Mouse (Mus musculus): ENCODE results near the gene Cspg5. TPM values are rescaled to one million over a fixed set of nuclear protein-coding genes. Genes with fewer than 3 reads are reported as not detected.
A peak's percentile ranks its signal among the peaks of the same experiment; 100 is the strongest.

Cspg5 gene
- 66.5 and 71.1 TPM in 2 replicates for polyA plus RNA-seq (2015; fragmentation: Nextera tagmentation; extraction: Ambion mirVana)

GRCm38 (mm10) chr9:110243221-110243833 lies at the start of gene Cspg5:
Gene Cspg5, plus strand, starts transcription at chr9:110243783.
- no peaks in the 10 kb centered on the region for H3K27me3 ChIP-seq
- peak within 1 kb of the TSS; percentile 98 for H3K4me2 ChIP-seq
- peaks cover 42% of the 10 kb centered on the region for H3K36me3 ChIP-seq
- H3K4me1 ChIP-seq (replicated peaks) = peaks cover 32% of the 10 kb centered on the region
- ATAC-seq (ENCODE audit: low read depth) = no peak
- WGBS = 81% methylated on average over 7 of the region's 7 CpGs
- no peaks in the 10 kb centered on the region for H3K9me3 ChIP-seq
- peak within 1 kb of the TSS; percentile 93; the same call in 1 of the 2 replicates for H3K27ac ChIP-seq (replicated peaks)
- peak within 1 kb of the TSS; percentile 82 for H3K4me3 ChIP-seq
- peak within 1 kb of the TSS; percentile 90 for H3K9ac ChIP-seq

GRCm38 (mm10) chr9:110199870-110200269 lies 43.7 kb upstream of the Cspg5 start:
- 0 out of 2 replicates have a peak, but pooled peaks cover under 1% of the 10 kb centered on the region for H3K4me1 ChIP-seq (replicated peaks)
- H3K9me3 ChIP-seq = no peaks in the 10 kb centered on the region
- H3K4me2 ChIP-seq = no peak overlapping the region
- no peak overlapping the region for H3K4me3 ChIP-seq
- H3K27me3 ChIP-seq = no peaks in the 10 kb centered on the region
- no peak overlapping the region for H3K27ac ChIP-seq (replicated peaks)
- WGBS = 91% methylated on average over 2 of the region's 2 CpGs
- ATAC-seq (ENCODE audit: low read depth) = no peak
- peaks cover 78% of the 10 kb centered on the region for H3K36me3 ChIP-seq
- no peak overlapping the region for H3K9ac ChIP-seq

- Histone ChIP-seq H3K9ac (no peak overlapping the region), H3K4me1 (replicated peaks) (peaks cover 23% of the 10 kb centered on the region), H3K27me3 (no peaks in the 10 kb centered on the region), H3K27ac (replicated peaks) (peak overlapping the region; percentile 83), H3K4me3 (no peak overlapping the region), H3K36me3 (peaks cover 79% of the 10 kb centered on the region), H3K4me2 (no peak overlapping the region), H3K9me3 (no peaks in the 10 kb centered on the region)
- peak; percentile 97 for ATAC-seq (ENCODE audit: low read depth)
- 25% methylated on average over 15 of the region's 15 CpGs for WGBS
Measured at GRCm38 (mm10) chr9:110205526-110206404, 37.8 kb upstream of the Cspg5 start.

- H3K27ac ChIP-seq (replicated peaks) = peak overlapping the region; percentile 83; the same call in 1 of the 2 replicates
- no peak for ATAC-seq (ENCODE audit: low read depth)
Measured at GRCm38 (mm10) chr9:110206437-110206836, 37.1 kb upstream of the Cspg5 start.

GRCm38 (mm10) chr9:110208265-110208664 lies 35.3 kb upstream of the Cspg5 start:
- no peak overlapping the region for H3K4me2 ChIP-seq
- WGBS = 72% methylated on average over 7 of the region's 7 CpGs

More at GRCm38 (mm10) chr9:110206437-110206836, 37.1 kb upstream of the Cspg5 start:
- H3K36me3 ChIP-seq = peaks cover 81% of the 10 kb centered on the region
- 68% methylated on average over 2 of the region's 2 CpGs for WGBS
- no peak overlapping the region for H3K9ac ChIP-seq
- H3K4me1 ChIP-seq (replicated peaks) = peaks cover 23% of the 10 kb centered on the region
- H3K27me3 ChIP-seq = no peaks in the 10 kb centered on the region
- H3K4me2 ChIP-seq = no peak overlapping the region
- H3K4me3 ChIP-seq = no peak overlapping the region
- H3K9me3 ChIP-seq = no peaks in the 10 kb centered on the region

GRCm38 (mm10) chr9:110208967-110209366 lies 34.6 kb upstream of the Cspg5 start:
- peaks cover 80% of the 10 kb centered on the region for H3K36me3 ChIP-seq
- 47% methylated on average over 3 of the region's 3 CpGs for WGBS

More at GRCm38 (mm10) chr9:110208265-110208664, 35.3 kb upstream of the Cspg5 start:
- Histone ChIP-seq H3K9ac (no peak overlapping the region), H3K36me3 (peaks cover 80% of the 10 kb centered on the region), H3K4me3 (no peak overlapping the region), H3K4me1 (replicated peaks) (peaks cover 23% of the 10 kb centered on the region), H3K27ac (replicated peaks) (no peak overlapping the region), H3K9me3 (no peaks in the 10 kb centered on the region), H3K27me3 (no peaks in the 10 kb centered on the region)
- no peak for ATAC-seq (ENCODE audit: low read depth)

GRCm38 (mm10) chr9:110224273-110224672 lies 19.3 kb upstream of the Cspg5 start:
- H3K9me3 ChIP-seq = no peaks in the 10 kb centered on the region
- ATAC-seq (ENCODE audit: low read depth) = no peak
- H3K36me3 ChIP-seq = peaks cover 87% of the 10 kb centered on the region
- no peak overlapping the region for H3K27ac ChIP-seq (replicated peaks)
- no peaks in the 10 kb centered on the region for H3K27me3 ChIP-seq
- no peak overlapping the region for H3K4me3 ChIP-seq
- WGBS = 93% methylated on average over 4 of the region's 4 CpGs
- 0 out of 2 replicates have a peak, but pooled peaks cover 6% of the 10 kb centered on the region for H3K4me1 ChIP-seq (replicated peaks)
- H3K9ac ChIP-seq = no peak overlapping the region
- H3K4me2 ChIP-seq = no peak overlapping the region

More at GRCm38 (mm10) chr9:110208967-110209366, 34.6 kb upstream of the Cspg5 start:
- H3K4me3 ChIP-seq = no peak overlapping the region
- no peak for ATAC-seq (ENCODE audit: low read depth)
- H3K4me1 ChIP-seq (replicated peaks) = peaks cover 23% of the 10 kb centered on the region
- H3K4me2 ChIP-seq = no peak overlapping the region
- H3K27ac ChIP-seq (replicated peaks) = no peak overlapping the region
- no peaks in the 10 kb centered on the region for H3K9me3 ChIP-seq
- no peaks in the 10 kb centered on the region for H3K27me3 ChIP-seq
- H3K9ac ChIP-seq = no peak overlapping the region

GRCm38 (mm10) chr9:110226191-110226590 lies 17.4 kb upstream of the Cspg5 start:
- no peak for ATAC-seq (ENCODE audit: low read depth)
- Histone ChIP-seq H3K36me3 (peaks cover 83% of the 10 kb centered on the region), H3K4me3 (no peak overlapping the region), H3K9ac (no peak overlapping the region), H3K27ac (replicated peaks) (no peak overlapping the region), H3K4me2 (no peak overlapping the region), H3K9me3 (no peaks in the 10 kb centered on the region), H3K27me3 (no peaks in the 10 kb centered on the region), H3K4me1 (replicated peaks) (0 out of 2 replicates have a peak, but pooled peaks cover 9% of the 10 kb centered on the region)
- WGBS = 94% methylated on average over 4 of the region's 4 CpGs

- Histone ChIP-seq H3K4me2 (no peak overlapping the region), H3K27me3 (no peaks in the 10 kb centered on the region), H3K9me3 (no peaks in the 10 kb centered on the region), H3K4me1 (replicated peaks) (0 out of 2 replicates have a peak, but pooled peaks cover 9% of the 10 kb centered on the region), H3K27ac (replicated peaks) (no peak overlapping the region), H3K9ac (no peak overlapping the region), H3K4me3 (no peak overlapping the region), H3K36me3 (peaks cover 82% of the 10 kb centered on the region)
- ATAC-seq (ENCODE audit: low read depth) = no peak
- 89% methylated on average over 6 of the region's 6 CpGs for WGBS
Measured at GRCm38 (mm10) chr9:110228671-110229070, 14.9 kb upstream of the Cspg5 start.

GRCm38 (mm10) chr9:110229112-110229511 lies 14.5 kb upstream of the Cspg5 start:
- H3K9ac ChIP-seq = no peak overlapping the region
- no peak overlapping the region for H3K4me3 ChIP-seq
- H3K9me3 ChIP-seq = no peaks in the 10 kb centered on the region
- 0 out of 2 replicates have a peak, but pooled peaks cover 9% of the 10 kb centered on the region for H3K4me1 ChIP-seq (replicated peaks)
- WGBS = 90% methylated on average over 1 of the region's 1 CpGs
- H3K27ac ChIP-seq (replicated peaks) = no peak overlapping the region; the same call in 1 of the 2 replicates
- no peaks in the 10 kb centered on the region for H3K27me3 ChIP-seq
- peaks cover 82% of the 10 kb centered on the region for H3K36me3 ChIP-seq
- H3K4me2 ChIP-seq = no peak overlapping the region
- ATAC-seq (ENCODE audit: low read depth) = no peak

- H3K4me2 ChIP-seq = no peak overlapping the region
- H3K36me3 ChIP-seq = peaks cover 82% of the 10 kb centered on the region
- ATAC-seq (ENCODE audit: low read depth) = no peak
- H3K9ac ChIP-seq = no peak overlapping the region
- H3K4me3 ChIP-seq = no peak overlapping the region
- no peaks in the 10 kb centered on the region for H3K27me3 ChIP-seq
- no peak overlapping the region; the same call in 1 of the 2 replicates for H3K27ac ChIP-seq (replicated peaks)
- H3K9me3 ChIP-seq = no peaks in the 10 kb centered on the region
- 81% methylated on average over 10 of the region's 10 CpGs for WGBS
- H3K4me1 ChIP-seq (replicated peaks) = 0 out of 2 replicates have a peak, but pooled peaks cover 9% of the 10 kb centered on the region
Measured at GRCm38 (mm10) chr9:110229566-110230248, 13.9 kb upstream of the Cspg5 start.
